Mouse (Mus musculus): ENCODE results near the gene Nelfa. TPM values are rescaled to one million over a fixed set of nuclear protein-coding genes. Genes with fewer than 3 reads are reported as not detected.

Nelfa gene
- total RNA-seq, 1 experiment from 2014 or later: 25.4 TPM

- ATAC-seq (ENCODE audit: extremely low read depth, insufficient number of reproducible peaks, low FRiP score, poor library complexity, severe bottlenecking): no peak
These were observed 84.7 kb downstream of the Nelfa start for GRCm38 (mm10) chr5:33851466-33851865.

Other genes starting within 250 kb of the Nelfa start
- not detected in 2 replicates for gene Fgfr3, start 214.7 kb downstream of the Nelfa start, total RNA-seq (2017)
- gene Letm1, start 153.6 kb downstream of the Nelfa start, total RNA-seq (2017): 21.9 and 24.7 TPM in 2 replicates
- 26.4 and 32.9 TPM in 2 replicates for gene Nsd2, start 115.7 kb downstream of the Nelfa start, total RNA-seq (2017)
- not detected in 2 replicates for gene Gm1673, start 47.0 kb upstream of the Nelfa start, total RNA-seq (2017)
- 4.0 and 4.9 TPM in 2 replicates for gene Nat8l, start 59.6 kb upstream of the Nelfa start, total RNA-seq (2017)
- gene Poln, start 233.0 kb upstream of the Nelfa start, total RNA-seq (2017): 0.81 and 1.4 TPM in 2 replicates
- 47.8 and 53.3 TPM in 2 replicates for gene Haus3, start 233.1 kb upstream of the Nelfa start, total RNA-seq (2017)

All from neutrophil, adult 5-6 weeks (primary cell).